In the genomic region with DNA sequence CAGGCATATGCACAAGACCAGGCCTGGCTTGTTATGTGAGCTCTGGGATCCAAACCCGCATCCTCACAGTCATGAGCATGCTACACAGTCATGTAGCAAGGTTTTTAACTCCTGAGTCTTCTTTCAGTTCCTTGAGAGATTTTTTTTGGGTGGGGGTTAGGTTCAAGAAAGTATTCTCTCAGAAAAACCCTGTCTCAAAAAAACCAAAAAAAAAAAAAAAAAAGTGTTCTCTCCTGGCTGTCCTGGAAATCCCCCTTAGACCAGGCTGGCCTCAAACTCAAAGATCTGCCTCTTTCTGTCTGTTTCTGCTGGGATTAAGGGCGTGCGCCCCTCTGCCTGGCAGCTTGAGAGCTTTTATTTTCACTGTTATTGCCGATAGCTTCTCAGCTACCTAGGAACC, we compare ENCODE assay signal across 36 mouse cellular contexts. TPM values are rescaled to one million over a fixed set of nuclear protein-coding genes. Genes with fewer than 3 reads are reported as not detected.
"Had no signal": no experiment of that assay in that cellular context is flagged by ENCODE, and none has a peak within 500 bp of the region (broad histone marks: within the 10 kb centered on the region; RNA-seq: fewer than 3 reads in every experiment).

No protein-coding gene starts in this region.

- ATAC-seq: liver, embryonic 12.5 days; liver, postnatal 0 days; lung, postnatal 0 days; midbrain, embryonic 13.5 days; midbrain, embryonic 15.5 days; midbrain, embryonic 16.5 days had no signal

- H3K4me1 ChIP-seq: limb, embryonic 13.5 days; limb, embryonic 15.5 days; liver, embryonic 12.5 days; liver, embryonic 13.5 days; liver, embryonic 15.5 days; lung, embryonic 15.5 days; midbrain, embryonic 10.5 days; midbrain, embryonic 12.5 days; midbrain, embryonic 13.5 days; midbrain, embryonic 15.5 days; neural tube, embryonic 12.5 days had no signal

- H3K4me3 ChIP-seq: left cerebral cortex, adult 2 months; limb, embryonic 13.5 days; limb, embryonic 15.5 days; liver, embryonic 12.5 days; liver, embryonic 13.5 days; liver, embryonic 15.5 days; lung, embryonic 15.5 days; megakaryocyte, embryonic 14.5 days; midbrain, embryonic 10.5 days; midbrain, embryonic 12.5 days; midbrain, embryonic 13.5 days; midbrain, embryonic 15.5 days; myocyte; neural tube, embryonic 12.5 days had no signal

- DNase-seq: left cerebral cortex, postnatal 4 days; liver; liver, embryonic 13.5 days; liver, postnatal 0 days; lung, adult 18-20 months; lung, adult 2 months; lung, embryonic 14.5 days; lung, postnatal 10 days; lung, postnatal 14 days; lung, postnatal 36 days; lung, postnatal 4 days; midbrain, embryonic 14.5 days had no signal

- H3K36me3 ChIP-seq: limb, embryonic 13.5 days; limb, embryonic 15.5 days; liver, embryonic 12.5 days; liver, embryonic 13.5 days; liver, embryonic 15.5 days; lung, embryonic 15.5 days; midbrain, embryonic 10.5 days; midbrain, embryonic 12.5 days; midbrain, embryonic 13.5 days; midbrain, embryonic 15.5 days; neural tube, embryonic 12.5 days had no signal

- H3K9ac ChIP-seq: limb, embryonic 13.5 days; limb, embryonic 15.5 days; liver, embryonic 12.5 days; liver, embryonic 13.5 days; liver, embryonic 14.5 days; liver, embryonic 15.5 days; liver, postnatal 0 days; lung, embryonic 14.5 days; lung, embryonic 15.5 days; midbrain, embryonic 12.5 days; midbrain, embryonic 13.5 days; midbrain, embryonic 15.5 days; neural tube, embryonic 12.5 days had no signal

- H3K27ac ChIP-seq: left cerebral cortex, adult 2 months; limb, embryonic 13.5 days; limb, embryonic 15.5 days; liver, embryonic 12.5 days; liver, embryonic 13.5 days; liver, embryonic 14.5 days; liver, embryonic 15.5 days; lung, embryonic 15.5 days; macrophage; midbrain, embryonic 10.5 days; midbrain, embryonic 12.5 days; midbrain, embryonic 13.5 days; midbrain, embryonic 15.5 days; neural tube, embryonic 12.5 days had no signal

- H3K4me2 ChIP-seq: limb, embryonic 13.5 days; limb, embryonic 15.5 days; liver, embryonic 11.5 days; liver, embryonic 12.5 days; liver, embryonic 13.5 days; liver, embryonic 15.5 days; lung, embryonic 14.5 days; lung, embryonic 15.5 days; midbrain, embryonic 11.5 days; midbrain, embryonic 12.5 days; midbrain, embryonic 13.5 days; midbrain, embryonic 15.5 days; neural tube, embryonic 12.5 days had no signal

- H3K9me3 ChIP-seq: limb, embryonic 13.5 days; limb, embryonic 15.5 days; liver, embryonic 12.5 days; liver, embryonic 13.5 days; liver, embryonic 15.5 days; lung, embryonic 15.5 days; midbrain, embryonic 10.5 days; midbrain, embryonic 12.5 days; midbrain, embryonic 13.5 days; midbrain, embryonic 15.5 days; neural tube, embryonic 12.5 days had no signal

RNA-seq across cellular contexts. Expression of a gene that starts 5.5 kb away (rescaled TPM):
- total RNA-seq: liver, adult 2 months; megakaryocyte progenitor cell, adult 5-6 weeks; megakaryocyte, adult 5-6 weeks; monocyte, adult 5-6 weeks had no signal
- polyA plus RNA-seq: liver, adult 2 months; liver, embryonic 13.5 days; liver, embryonic 14.5 days; liver, embryonic 15.5 days; liver, embryonic 16.5 days; liver, postnatal 0 days; macrophage had no signal

RNA-seq across cellular contexts. Expression of a gene that starts 15.5 kb away (rescaled TPM):
- total RNA-seq: liver, adult 2 months; megakaryocyte progenitor cell, adult 5-6 weeks; megakaryocyte, adult 5-6 weeks; monocyte, adult 5-6 weeks had no signal
- polyA plus RNA-seq: liver, adult 2 months; liver, postnatal 0 days; macrophage had no signal
